Mouse (Mus musculus) adrenal gland, postnatal 25 days (tissue): ENCODE data around the gene Tmeff1. TPM values are rescaled to one million over a fixed set of nuclear protein-coding genes. Genes with fewer than 3 reads are reported as not detected.
"Not testable (repeated sequence)": the region's sequence is repeated elsewhere in the genome, so short reads cannot be mapped to it uniquely, and the experiment has no call there.

Experiments used
- DNase-seq: peaks from one replicate; pipeline ENCODE4 v3.0.0; 2021; ENCODE audit warnings: mixed read lengths
- total RNA-seq: library from RNA; stranded (reverse); gene quantifications from 2 replicates; pipeline ENCODE4 v1.2.3, GENCODE M21; 2021

Gene Tmeff1
- total RNA-seq, 1 experiment from 2014 or later = 11.1 TPM

GRCm38 (mm10) chr4:48677812-48678211 is 92.8 kb downstream of the Tmeff1 start:
- DNase-seq = no peak

DNA sequence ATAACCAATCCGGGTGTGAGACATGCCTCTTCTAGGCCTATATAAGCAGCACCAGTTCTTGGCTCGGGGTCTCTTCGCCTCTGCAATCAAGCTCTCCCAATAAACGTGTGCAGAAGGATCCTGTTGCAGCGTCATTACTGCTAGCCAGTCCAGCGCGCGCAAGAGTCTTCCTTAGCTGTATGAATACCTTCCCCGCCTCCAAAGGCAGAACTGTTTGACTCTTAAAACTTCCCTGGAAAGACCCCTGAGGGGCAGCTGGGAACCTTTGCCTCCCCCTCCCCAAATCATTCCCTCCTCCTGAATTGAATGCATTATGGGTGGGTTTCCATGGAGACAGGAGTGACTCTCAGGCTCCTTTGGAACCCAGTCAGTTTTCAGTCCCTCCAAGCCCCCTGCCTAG is 93.8 kb downstream of the Tmeff1 start:
- DNase-seq = no peak

GRCm38 (mm10) chr4:48679728-48680127 is 94.8 kb downstream of the Tmeff1 start:
- not testable (repeated sequence) for DNase-seq

DNA sequence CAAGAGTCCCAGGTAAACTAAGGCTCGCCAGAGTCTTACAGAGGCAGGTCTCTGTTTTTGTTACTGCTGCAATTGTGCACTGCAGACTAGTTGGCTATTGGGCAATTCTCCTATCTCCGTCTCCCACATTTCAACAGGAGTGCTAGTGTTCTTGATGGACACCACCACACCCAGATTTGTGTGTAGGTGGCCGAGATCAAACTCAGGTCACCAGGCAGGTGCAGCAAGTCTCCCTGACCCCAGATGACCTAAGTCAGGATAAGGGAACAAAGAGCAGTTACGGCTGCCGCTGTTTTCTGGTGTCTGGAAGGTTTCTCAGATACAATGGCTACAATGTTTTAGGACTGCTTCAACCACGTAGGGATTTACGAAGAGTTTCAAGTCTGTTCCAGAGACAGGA is 95.2 kb downstream of the Tmeff1 start:
- DNase-seq = no peak

DNA sequence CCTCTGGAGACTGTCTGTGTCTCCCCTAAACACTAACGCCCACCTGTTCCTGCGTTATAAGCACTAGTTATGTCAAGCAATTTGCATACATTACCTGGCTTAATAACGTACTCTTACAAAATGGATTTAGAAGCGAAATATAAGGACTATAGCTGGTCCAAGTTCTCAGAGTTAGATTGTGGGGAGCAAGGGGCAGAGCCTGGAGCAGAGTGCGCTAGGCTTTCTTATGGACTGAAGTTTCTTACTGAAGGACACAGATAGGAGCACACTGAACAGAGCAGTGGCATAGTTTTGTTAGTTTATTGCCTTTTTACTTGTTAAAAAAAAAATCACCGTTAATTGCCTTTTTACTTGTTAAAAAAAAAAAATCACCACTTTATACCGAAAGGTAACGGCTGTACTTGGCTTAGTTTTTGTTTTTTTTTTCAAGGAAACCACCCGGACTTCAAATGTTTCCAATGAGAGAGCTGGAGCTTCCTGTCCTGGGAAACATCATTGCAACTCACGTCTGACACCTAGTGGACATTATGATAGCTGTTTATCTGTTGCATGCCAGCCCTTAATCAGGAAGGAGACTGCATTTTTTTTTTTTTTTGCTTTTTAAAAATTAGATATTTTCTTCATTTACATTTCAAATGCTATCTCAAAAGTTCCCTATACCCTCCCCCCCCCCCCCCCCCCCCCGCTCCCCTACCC is 95.8 kb downstream of the Tmeff1 start:
- DNase-seq = no peak

GRCm38 (mm10) chr4:48683126-48683525 is 98.2 kb downstream of the Tmeff1 start:
- DNase-seq = no peak

DNA sequence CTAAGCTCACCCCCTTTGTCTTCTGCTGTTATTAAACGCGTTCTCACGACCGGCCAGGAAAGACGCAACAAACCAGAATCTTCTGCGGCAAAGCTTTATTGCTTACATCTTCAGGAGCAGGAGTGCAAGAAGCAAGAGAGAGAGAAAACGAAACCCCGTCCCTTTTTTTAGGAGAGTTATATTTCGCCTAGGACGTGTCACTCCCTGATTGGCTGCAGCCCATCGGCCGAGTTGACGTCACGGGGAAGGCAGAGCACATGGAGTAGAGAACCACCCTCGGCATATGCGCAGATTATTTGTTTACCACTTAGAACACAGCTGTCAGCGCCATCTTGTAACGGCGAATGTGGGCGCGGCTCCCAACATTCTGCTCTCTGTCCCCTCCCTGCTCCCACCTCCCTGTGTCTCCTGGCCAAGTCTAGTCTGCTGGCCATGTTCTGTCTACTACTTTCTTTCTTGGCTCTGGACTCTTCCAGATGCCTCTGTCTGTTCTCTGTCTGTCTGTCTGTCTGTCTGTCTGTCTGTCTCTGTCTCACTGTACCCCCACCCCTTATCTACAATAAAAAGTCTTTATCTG is 98.7 kb downstream of the Tmeff1 start:
- not testable (repeated sequence) for DNase-seq

- no peak for DNase-seq
These were observed 99.7 kb downstream of the Tmeff1 start for GRCm38 (mm10) chr4:48684593-48685187.

- DNase-seq = no peak
These were observed 103.2 kb downstream of the Tmeff1 start for GRCm38 (mm10) chr4:48688148-48688547.

DNA sequence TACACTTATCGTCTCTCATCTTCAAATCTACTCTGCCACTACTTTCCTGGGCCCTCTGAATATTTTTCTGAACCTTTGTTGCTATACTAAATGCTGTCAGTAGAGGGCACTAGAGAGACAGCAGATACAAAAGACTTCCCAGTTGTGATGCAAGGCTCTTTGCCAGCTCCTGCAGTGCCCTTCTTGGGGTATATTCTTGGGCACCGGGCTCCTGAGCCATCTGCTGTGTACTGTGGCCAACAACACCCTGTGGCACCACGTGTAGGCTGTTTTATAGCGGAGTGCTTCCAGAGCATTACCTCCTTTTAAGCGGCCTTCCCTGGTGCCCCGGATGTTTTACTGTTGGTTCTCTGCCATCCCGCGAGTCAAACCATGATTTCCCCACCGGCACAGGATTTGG is 105.7 kb downstream of the Tmeff1 start:
- DNase-seq = no peak

DNA sequence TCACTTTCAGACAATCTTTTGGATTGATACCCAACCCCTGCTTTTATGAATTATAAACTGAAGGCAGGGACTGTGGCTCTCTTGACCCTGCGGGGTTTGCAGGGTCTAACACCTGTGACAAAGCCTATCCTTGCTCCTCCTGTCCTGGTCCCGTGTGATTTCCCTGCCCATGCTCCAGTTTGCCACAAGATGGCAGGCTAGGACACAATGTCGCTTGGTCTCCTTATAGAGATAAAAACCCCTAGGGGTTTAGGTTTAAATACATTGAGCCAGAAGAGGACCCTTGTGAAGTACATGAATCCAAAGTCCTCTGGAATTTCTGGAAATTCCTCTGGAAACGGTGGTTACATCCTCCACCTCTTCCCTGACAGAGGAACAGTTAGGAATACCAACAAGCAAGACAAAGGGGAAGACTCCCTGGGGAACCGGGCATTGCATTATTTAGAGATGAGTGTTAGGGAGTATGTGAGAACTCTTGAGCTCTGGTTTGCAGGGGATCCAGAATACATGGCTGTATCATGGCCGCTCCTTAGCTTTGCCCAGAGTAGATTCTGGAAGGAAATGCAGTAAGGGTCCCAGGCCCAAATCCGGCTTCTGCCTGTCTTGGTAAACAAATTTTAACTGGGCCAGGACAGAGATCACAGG is 106.9 kb downstream of the Tmeff1 start:
- DNase-seq = peak; percentile 35

- DNase-seq = no peak
These were observed 107.8 kb downstream of the Tmeff1 start for GRCm38 (mm10) chr4:48692736-48693292.

GRCm38 (mm10) chr4:48696706-48697105 is 111.7 kb downstream of the Tmeff1 start:
- no peak for DNase-seq

- no peak for DNase-seq
These were observed 112.3 kb downstream of the Tmeff1 start for GRCm38 (mm10) chr4:48697302-48697701.

Other genes starting within 250 kb of the Tmeff1 start
- 26.6 and 30.9 TPM in 2 replicates for gene Tex10, start 111.7 kb upstream of the Tmeff1 start, total RNA-seq
- 15.7 and 15.8 TPM in 2 replicates for gene Msantd3, start 45.2 kb upstream of the Tmeff1 start, total RNA-seq
- 0.24 and 0.57 TPM in 2 replicates for gene Cavin4, start 78.3 kb downstream of the Tmeff1 start, total RNA-seq